In genomic region chr8:36376579-36377350, GRCm38 (mm10) we compare ENCODE assay signal across 16 mouse cellular contexts.
DNase-seq lines count a peak whose midpoint lies in the region; ATAC-seq and TF ChIP-seq lines count a peak whose summit lies in the region.
"Had no signal": no experiment of that assay in that cellular context is flagged by ENCODE, and none has a peak within 500 bp of the region (broad histone marks: within the 10 kb centered on the region; RNA-seq: fewer than 3 reads in every experiment).

No protein-coding gene starts in this region.

- H3K4me2 ChIP-seq in heart, embryonic 13.5 days = no peak overlapping the region
- no peak overlapping the region for H3K4me2 ChIP-seq in liver, embryonic 11.5 days
- no peak overlapping the region for H3K4me2 ChIP-seq in stomach, embryonic 15.5 days
- H3K4me2 ChIP-seq: midbrain, embryonic 12.5 days had no signal

- no peak for DNase-seq in heart, adult 8-10 months (ENCODE audit: low spot score)
- peak; percentile 77 for DNase-seq in liver, adult 2 months (ENCODE audit: extremely low read depth, low read depth, low spot score)
- DNase-seq in liver, embryonic 11.5 days (ENCODE audit: low spot score) = no peak
- DNase-seq in embryonic facial prominence, embryonic 10.5 days (ENCODE audit: low spot score) = peak; percentile 39
- DNase-seq in urinary bladder, adult 18-20 months (ENCODE audit: low spot score in 2 of 2) = no peak
- DNase-seq in urinary bladder, postnatal 25 days (ENCODE audit: low spot score) = no peak
- DNase-seq: cerebellum, adult 11 months; gastrocnemius, postnatal 36 days; kidney, adult 18-20 months; liver had no signal

- peak overlapping the region; percentile 28; the same call in 1 of the 2 replicates for H3K27ac ChIP-seq in heart, embryonic 13.5 days (replicated peaks)
- no peak overlapping the region for H3K27ac ChIP-seq in liver, adult 2 months (replicated peaks; ENCODE audit: insufficient read depth, low read depth, low read length)
- H3K27ac ChIP-seq in liver, embryonic 11.5 days (ENCODE audit: low read depth, low read length) = no peak overlapping the region
- no peak overlapping the region for H3K27ac ChIP-seq in embryonic facial prominence, embryonic 10.5 days (replicated peaks)
- no peak overlapping the region for H3K27ac ChIP-seq in stomach, embryonic 15.5 days
- H3K27ac ChIP-seq: left cerebral cortex, adult 2 months; midbrain, embryonic 12.5 days had no signal

- H3K27me3 ChIP-seq in heart, embryonic 13.5 days (replicated peaks) = no peaks in the 10 kb centered on the region
- no peaks in the 10 kb centered on the region for H3K27me3 ChIP-seq in liver, adult 2 months (ENCODE audit: control insufficient read depth, insufficient read depth, low read length)
- H3K27me3 ChIP-seq in liver, embryonic 11.5 days (replicated peaks; ENCODE audit: control insufficient read depth, insufficient read depth, low read length) = no peaks in the 10 kb centered on the region
- H3K27me3 ChIP-seq in embryonic facial prominence, embryonic 10.5 days (replicated peaks; ENCODE audit: low read depth, poor library complexity, severe bottlenecking) = no peaks in the 10 kb centered on the region
- no peaks in the 10 kb centered on the region for H3K27me3 ChIP-seq in stomach, embryonic 15.5 days (replicated peaks)
- H3K27me3 ChIP-seq: midbrain, embryonic 12.5 days had no signal

- 49% methylated on average over 5 of the region's 5 CpGs for WGBS in heart, embryonic 13.5 days
- 54% methylated on average over 5 of the region's 5 CpGs for WGBS in liver, adult 2 months
- 55% methylated on average over 5 of the region's 5 CpGs for WGBS in liver, embryonic 11.5 days
- 72% methylated on average over 5 of the region's 5 CpGs for WGBS in embryonic facial prominence, embryonic 10.5 days
- WGBS in stomach, embryonic 15.5 days = 51% methylated on average over 5 of the region's 5 CpGs

- no peak overlapping the region for H3K9ac ChIP-seq in heart, embryonic 13.5 days
- H3K9ac ChIP-seq in liver, adult 2 months (ENCODE audit: low read depth, low read length) = no peak overlapping the region
- H3K9ac ChIP-seq in liver, embryonic 11.5 days (ENCODE audit: low read depth, low read length) = no peak overlapping the region
- no peak overlapping the region for H3K9ac ChIP-seq in stomach, embryonic 15.5 days
- H3K9ac ChIP-seq: midbrain, embryonic 12.5 days had no signal

- H3K4me3 ChIP-seq in heart, embryonic 13.5 days = no peak overlapping the region
- no peak overlapping the region for H3K4me3 ChIP-seq in liver, adult 2 months (ENCODE audit: insufficient read depth, low read depth, low read length)
- H3K4me3 ChIP-seq in liver, embryonic 11.5 days (ENCODE audit: low read depth, low read length) = no peak overlapping the region
- no peak overlapping the region for H3K4me3 ChIP-seq in embryonic facial prominence, embryonic 10.5 days
- H3K4me3 ChIP-seq in stomach, embryonic 15.5 days (replicated peaks) = no peak overlapping the region
- H3K4me3 ChIP-seq: erythroblast, embryonic 14.5 days; left cerebral cortex, adult 2 months; midbrain, embryonic 12.5 days had no signal

- H3K9me3 ChIP-seq in heart, embryonic 13.5 days = no peaks in the 10 kb centered on the region
- no peaks in the 10 kb centered on the region for H3K9me3 ChIP-seq in liver, embryonic 11.5 days (ENCODE audit: control insufficient read depth, low read length)
- H3K9me3 ChIP-seq in embryonic facial prominence, embryonic 10.5 days = no peaks in the 10 kb centered on the region
- H3K9me3 ChIP-seq in stomach, embryonic 15.5 days = no peaks in the 10 kb centered on the region
- H3K9me3 ChIP-seq: midbrain, embryonic 12.5 days had no signal

- H3K79me2 ChIP-seq in liver, adult 2 months (ENCODE audit: control insufficient read depth, insufficient read depth, low read length) = no peaks in the 10 kb centered on the region

- no peak for TF ChIP-seq CTCF in liver, adult 2 months (IDR thresholded peaks at IDR 0.05; ENCODE audit: low read depth, low read length)

- TF ChIP-seq POLR2A in liver, adult 2 months (IDR thresholded peaks at IDR 0.05; ENCODE audit: extremely low read depth, insufficient read depth, low read length) = no peak

- no peak for ATAC-seq in heart, embryonic 13.5 days (ENCODE audit: extremely low read depth, insufficient number of reproducible peaks, low FRiP score, low TSS enrichment)
- no peak for ATAC-seq in liver, embryonic 11.5 days (replicated peaks; ENCODE audit: low FRiP score)
- peak; percentile 65; the same call in 1 of the 2 replicates for ATAC-seq in stomach, embryonic 15.5 days (ENCODE audit: insufficient read depth, low FRiP score, low read depth)
- ATAC-seq: lung, postnatal 0 days had no signal

- H3K4me1 ChIP-seq in heart, embryonic 13.5 days = peaks cover 20% of the 10 kb centered on the region
- H3K4me1 ChIP-seq in liver, adult 2 months (ENCODE audit: control insufficient read depth, insufficient read depth, low read length) = peaks cover 21% of the 10 kb centered on the region
- no peaks in the 10 kb centered on the region for H3K4me1 ChIP-seq in liver, embryonic 11.5 days (replicated peaks; ENCODE audit: control insufficient read depth, insufficient read depth, low read length)
- H3K4me1 ChIP-seq in embryonic facial prominence, embryonic 10.5 days = peaks cover 10% of the 10 kb centered on the region
- H3K4me1 ChIP-seq in stomach, embryonic 15.5 days = no peaks in the 10 kb centered on the region
- H3K4me1 ChIP-seq: midbrain, embryonic 12.5 days had no signal

- H3K36me3 ChIP-seq in heart, embryonic 13.5 days = no peaks in the 10 kb centered on the region
- H3K36me3 ChIP-seq in liver, adult 2 months (ENCODE audit: control insufficient read depth, insufficient read depth, low read length) = no peaks in the 10 kb centered on the region
- H3K36me3 ChIP-seq in liver, embryonic 11.5 days (ENCODE audit: control insufficient read depth, insufficient read depth, low read length) = no peaks in the 10 kb centered on the region
- H3K36me3 ChIP-seq in embryonic facial prominence, embryonic 10.5 days (replicated peaks) = no peaks in the 10 kb centered on the region
- no peaks in the 10 kb centered on the region for H3K36me3 ChIP-seq in stomach, embryonic 15.5 days
- H3K36me3 ChIP-seq: midbrain, embryonic 12.5 days had no signal

Comparison
In these comparisons a context has a peak if more than half of its experiments do, and no peak if none do; other contexts are left out.
1. DNase-seq: peak in liver, adult 2 months (single experiment) and embryonic facial prominence, embryonic 10.5 days (single experiment); none in heart, adult 8-10 months (single experiment), liver, embryonic 11.5 days (single experiment), urinary bladder, adult 18-20 months (0 of 2) and urinary bladder, postnatal 25 days (single experiment).